Mouse (Mus musculus): ENCODE results near the gene Hepacam.

The Hepacam gene

DNA sequence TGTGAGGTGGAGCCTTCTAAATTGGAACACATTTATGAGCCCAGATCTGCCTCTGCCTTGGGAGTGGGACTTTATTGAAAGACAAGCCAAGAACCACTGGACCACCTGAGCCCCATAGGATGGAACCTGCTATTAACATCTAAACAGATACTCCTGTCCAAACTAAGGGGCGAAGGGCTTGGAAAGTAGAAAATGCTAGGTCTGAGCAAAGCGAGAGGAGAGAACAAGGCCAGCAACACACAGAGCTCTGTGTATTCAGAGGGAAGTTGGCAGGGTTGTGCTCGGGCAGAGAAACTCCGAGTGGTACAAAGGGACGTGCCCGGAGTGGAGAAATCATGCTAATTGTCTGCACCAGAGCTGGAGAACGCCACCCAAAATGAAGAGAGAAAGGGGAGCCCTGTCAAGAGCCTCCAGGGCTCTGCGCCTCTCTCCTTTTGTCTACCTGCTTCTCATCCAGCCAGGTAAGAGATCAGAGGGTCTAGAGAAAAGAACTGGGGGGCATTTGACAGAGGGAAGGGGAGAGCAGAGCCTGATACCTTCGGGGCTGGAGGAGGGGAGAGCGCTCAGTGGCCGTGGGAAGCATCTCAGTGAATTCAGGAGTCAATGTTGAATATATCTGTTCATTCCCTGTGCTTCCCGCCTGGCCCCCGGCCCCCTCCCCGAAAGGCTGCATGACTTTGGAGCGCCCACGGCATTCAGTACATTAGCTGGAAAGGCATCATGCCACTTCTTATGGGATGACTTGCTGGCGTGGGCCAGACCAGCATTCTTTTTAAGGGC lies at the start of gene Hepacam:
TSS of gene Hepacam (plus strand) at position 51 of the 780 bp plus-strand sequence.
- DNase-seq: no peak

DNA sequence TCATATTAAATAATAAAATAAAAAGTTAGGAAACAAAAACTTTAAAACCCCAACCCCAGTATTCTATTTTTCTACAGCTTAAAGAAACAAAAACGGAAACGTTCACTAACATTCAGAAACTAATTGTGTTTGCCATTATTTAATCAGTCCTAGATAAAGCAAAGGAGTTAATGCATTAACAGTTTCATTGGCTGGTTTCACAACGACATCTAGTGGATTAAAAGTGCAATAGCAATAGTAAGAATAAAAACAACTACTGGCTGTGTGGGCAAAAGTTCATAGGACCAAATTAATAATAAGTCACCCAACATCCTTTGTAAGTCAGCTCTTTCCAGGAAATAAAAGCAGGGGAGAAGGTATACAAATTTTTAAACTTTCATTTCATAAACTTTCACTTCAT lies 37.7 kb upstream of the Hepacam start:
- DNase-seq: no peak

- DNase-seq: no peak
These were observed 21.7 kb upstream of the Hepacam start for GRCm38 (mm10) chr9:37345406-37345805.

- DNase-seq: no peak
These were observed 19.8 kb upstream of the Hepacam start for GRCm38 (mm10) chr9:37347184-37347987.

- peak; percentile 95 for DNase-seq
These were observed 19.0 kb upstream of the Hepacam start, which contains the start of gene Ccdc15 for GRCm38 (mm10) chr9:37347988-37348642. Ccdc15 (minus strand) TSS chr9:37348432.

DNA sequence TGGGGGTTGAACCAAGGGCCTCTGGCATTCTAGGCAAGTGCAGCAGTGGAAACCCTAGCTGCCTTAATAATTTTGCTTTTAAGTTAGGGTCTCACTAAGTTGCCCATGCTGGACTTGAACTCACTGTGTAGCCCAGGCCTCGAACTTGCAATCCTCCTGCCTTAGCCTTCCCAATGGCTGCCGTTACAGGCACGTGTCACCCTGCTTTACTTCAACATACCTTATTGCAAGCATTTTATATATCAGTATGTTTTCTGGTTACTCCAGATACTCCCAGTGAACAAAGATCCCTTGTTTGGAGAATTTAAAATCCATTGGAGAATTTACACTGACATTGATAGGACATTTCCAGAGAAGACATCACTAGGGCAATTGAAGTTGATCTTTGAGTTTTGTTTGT lies 18.1 kb upstream of the Hepacam start:
- no peak for DNase-seq

DNA sequence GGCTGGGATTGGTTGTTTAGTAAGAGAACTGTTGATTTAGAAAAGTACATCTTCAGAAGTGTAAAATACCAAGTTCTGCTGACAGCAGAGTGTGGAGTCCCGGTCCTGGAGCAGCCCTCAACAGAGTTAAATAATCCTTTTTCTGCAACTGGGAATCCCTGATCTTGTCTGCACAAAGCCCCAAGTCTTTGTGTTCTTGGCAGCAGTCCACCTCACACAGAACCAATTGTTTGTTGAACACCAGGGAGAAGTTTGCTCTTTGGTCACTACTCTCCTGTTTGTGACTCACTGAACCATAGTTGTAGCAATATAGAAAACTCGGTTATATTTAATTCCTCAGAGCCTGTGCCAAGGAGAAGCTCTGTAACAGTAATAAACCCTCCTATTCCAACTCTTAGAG lies 15.9 kb upstream of the Hepacam start:
- DNase-seq: no peak

DNA sequence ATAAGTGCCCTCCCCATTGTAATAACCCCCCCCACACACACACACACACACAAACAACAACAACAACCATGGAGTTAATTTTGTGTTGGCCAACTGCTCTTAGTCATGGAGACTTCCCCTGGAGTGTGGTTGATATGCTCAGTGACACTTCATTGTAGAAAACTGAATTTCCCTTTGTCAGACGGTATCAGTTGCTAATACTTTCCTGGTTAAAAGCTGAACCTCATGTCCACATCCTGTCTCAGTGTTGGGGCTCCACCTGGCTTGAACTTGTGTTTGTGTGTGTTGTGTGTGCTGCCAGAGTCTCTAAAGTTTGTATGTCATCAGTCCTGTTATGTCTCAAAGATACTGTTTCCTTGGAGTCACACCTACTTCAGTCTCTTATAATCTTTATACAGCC lies 12.7 kb upstream of the Hepacam start:
- DNase-seq: no peak

DNA sequence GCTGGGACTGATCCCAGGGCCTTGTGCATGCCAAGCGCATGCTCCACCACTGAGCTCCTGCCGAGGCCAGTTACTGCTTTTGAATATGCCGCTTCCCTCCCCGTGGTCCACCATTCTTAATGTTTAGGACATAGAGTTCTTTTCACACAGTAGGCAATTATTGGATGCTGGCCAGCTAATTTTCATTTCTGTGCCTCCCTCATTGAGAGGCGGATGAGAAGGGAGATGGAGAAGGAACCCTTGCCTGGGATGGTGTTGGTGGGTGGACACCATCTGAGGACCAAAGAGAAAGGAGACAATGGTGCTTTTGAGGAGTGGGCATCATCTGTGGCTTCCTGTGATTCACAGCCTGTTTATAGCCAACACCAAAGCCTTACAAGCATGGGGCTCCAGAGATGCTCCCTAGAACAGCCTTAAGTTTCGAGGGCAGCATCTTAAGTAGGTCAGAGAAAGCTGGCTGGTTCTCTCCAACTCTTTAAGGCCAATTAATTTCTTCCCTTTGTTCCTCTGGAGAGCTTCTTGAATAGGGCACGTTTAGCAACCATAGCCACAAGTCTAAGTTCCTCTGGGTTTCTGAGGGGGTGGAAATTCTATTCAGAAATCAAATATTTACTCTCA lies 8.3 kb upstream of the Hepacam start:
- DNase-seq: no peak

- DNase-seq: no peak
These were observed 7.6 kb upstream of the Hepacam start for GRCm38 (mm10) chr9:37359331-37360220.

DNA sequence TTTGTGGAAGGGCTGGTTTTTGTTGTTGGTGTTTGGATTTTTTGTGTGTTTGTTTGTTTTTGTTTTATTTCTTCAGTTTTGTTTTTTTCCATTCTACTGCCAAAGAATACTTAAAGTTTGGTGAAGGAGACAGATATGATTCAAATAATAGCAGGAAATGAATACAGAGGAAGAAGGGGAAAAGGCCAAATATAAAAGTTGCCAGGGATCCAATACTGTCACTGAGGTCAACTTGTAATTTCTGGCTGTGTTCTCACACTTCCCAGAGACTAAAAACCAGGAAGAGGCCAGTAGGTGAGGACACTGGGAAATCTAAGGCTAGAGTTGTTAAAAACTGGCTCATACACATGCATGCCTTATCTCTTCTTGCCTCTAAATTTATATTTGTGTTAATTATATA lies 5.1 kb upstream of the Hepacam start:
- no peak for DNase-seq

DNA sequence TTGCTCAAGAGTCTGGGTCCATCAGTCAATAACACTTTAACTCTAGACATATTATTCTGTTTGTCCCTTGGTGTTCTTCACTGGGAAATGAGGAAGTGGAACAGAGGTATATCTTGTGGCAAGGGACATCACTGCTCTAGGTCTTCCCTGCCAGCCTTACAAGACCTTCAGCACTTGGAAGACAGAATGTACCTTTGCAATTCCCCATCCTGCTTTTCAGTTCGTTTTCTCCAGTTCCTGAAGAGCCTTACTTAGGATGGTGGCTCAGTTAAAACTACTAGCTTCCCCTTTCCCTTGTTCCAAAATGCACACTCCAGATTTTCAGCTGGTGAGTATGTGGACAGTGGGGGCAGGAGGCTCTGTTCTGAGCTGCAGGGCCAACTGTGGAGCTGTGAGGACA lies 4.3 kb upstream of the Hepacam start:
- DNase-seq: no peak

GRCm38 (mm10) chr9:37363551-37363950 lies 3.6 kb upstream of the Hepacam start:
- DNase-seq: no peak

- DNase-seq: no peak
These were observed 2.8 kb upstream of the Hepacam start for GRCm38 (mm10) chr9:37364392-37364791.

GRCm38 (mm10) chr9:37365706-37366105 lies 1.4 kb upstream of the Hepacam start:
- DNase-seq: no peak

GRCm38 (mm10) chr9:37368081-37368830 lies 1.1 kb downstream of the Hepacam start:
- no peak for DNase-seq

DNA sequence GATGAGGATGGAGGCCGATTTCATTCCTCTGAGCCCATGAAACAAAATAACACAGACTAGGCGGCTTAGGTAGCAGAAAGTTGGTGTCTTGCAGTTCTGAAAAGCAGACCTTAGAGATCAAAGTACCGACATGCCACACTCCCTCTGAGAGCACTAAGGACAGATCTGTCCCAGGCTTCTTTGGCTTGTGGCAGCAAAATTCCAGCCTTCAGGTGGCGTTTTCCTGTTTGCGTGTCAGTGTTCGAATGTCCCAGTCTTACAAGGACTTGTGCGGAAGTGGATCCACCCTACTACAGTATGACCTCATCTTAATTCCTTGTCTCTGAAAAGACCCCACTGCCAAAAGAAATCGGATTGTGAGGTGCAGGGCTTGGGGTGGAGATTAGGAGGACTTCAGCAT lies 1.7 kb downstream of the Hepacam start:
- peak; percentile 53 for DNase-seq

DNA sequence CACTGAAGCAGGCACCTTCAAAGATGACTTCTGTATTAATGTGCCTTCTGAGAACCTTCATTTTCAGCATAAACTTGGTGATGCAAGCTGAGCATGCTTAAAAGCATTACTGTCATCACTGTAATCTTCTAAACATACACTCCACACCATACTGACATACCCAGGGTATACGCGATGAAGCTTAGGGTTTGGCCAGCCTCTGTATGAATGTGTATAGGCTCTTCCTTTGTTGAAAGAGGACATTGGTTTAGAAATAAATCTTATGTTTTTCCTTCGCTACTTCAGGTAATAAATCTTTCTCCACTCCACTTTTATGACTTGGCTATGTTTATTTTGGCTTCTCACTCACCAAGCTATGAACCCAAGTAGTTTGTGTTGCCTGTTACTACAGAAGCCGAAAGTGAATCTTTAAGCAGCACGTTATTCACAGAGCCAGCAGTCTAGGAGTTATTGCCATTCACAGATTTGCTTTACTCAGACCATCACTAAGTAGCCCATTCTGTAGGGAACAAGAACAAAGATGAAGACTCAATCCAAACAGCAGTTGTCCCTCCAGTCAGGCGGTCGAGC lies 4.2 kb downstream of the Hepacam start:
- no peak for DNase-seq

DNA sequence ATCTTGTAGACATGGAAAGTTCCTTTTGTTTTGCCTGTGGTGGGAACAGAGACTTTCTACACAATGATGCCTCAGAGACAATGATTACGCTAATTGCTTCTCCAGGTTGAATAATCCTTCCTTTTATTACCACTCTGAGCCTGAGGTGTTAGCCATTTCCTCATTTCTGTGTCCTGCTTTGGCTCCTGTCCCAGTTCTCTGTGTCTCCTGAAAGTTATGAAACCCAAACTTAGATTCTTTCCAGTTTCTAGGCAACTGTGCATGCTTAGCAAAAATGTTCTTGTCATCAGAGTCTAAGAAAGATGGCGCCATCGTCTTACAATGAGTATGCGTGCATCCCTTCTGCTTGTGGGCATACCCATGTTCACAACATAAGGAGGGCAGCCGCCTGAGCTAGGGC lies 8.6 kb downstream of the Hepacam start:
- no peak for DNase-seq

GRCm38 (mm10) chr9:37383161-37383560 lies 16.0 kb downstream of the Hepacam start:
- no peak for DNase-seq
